Mouse (Mus musculus): ENCODE results near the gene Bri3. TPM values are rescaled to one million over a fixed set of nuclear protein-coding genes. Genes with fewer than 3 reads are reported as not detected.
A peak's percentile ranks its signal among the peaks of the same experiment; 100 is the strongest.

Gene Bri3
- 10 to 100 TPM; 33.8 to 35.6 TPM for total RNA-seq (2021)
- long read RNA-seq, experiment 1, transcript Bri3-201 (3 exons, 955 nt), result major isoform, 12 of 21 reads
- long read RNA-seq, experiment 1, partial matches to known transcripts, result 2 of 21 reads
- long read RNA-seq, experiment 1, other reads (novel, unspliced or antisense), result 7 of 21 reads
- long read RNA-seq, experiment 2, transcript Bri3-201 (3 exons, 955 nt), result major isoform, 8 of 14 reads
- long read RNA-seq, experiment 2, partial matches to known transcripts, result 4 of 14 reads
- long read RNA-seq, experiment 2, other reads (novel, unspliced or antisense), result 2 of 14 reads

GRCm38 (mm10) chr5:144243901-144244487, at the start of gene Bri3:
Bri3 (plus strand) TSS chr5:144244437.
- intact Hi-C loops (cut with DNase I), result no loop called here
- no peak for DNase-seq

GRCm38 (mm10) chr5:144195567-144195966, 48.7 kb upstream of the Bri3 start:
- DNase-seq, result no peak
- intact Hi-C loops (cut with DNase I), result no loop called here

DNA sequence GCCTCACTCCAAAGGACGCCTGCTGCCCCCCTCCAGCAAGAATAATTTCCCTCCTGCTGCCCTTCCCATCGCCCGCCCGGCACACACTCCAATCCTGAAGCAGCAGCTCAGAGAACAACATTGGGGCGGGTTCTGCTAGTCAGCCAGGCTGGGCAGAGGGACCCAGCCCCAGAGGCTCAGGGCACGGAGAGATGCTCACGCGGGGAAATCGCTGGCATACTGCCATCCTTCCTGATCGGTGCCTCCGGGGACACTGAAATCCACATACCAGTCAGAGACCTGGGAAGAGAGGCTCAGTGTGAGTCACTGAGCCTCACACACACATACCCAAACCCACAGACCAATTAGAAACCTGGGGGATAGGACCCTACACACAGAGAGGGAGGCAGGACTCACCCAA, 43.6 kb upstream of the Bri3 start:
- DNase-seq, result no peak

DNA sequence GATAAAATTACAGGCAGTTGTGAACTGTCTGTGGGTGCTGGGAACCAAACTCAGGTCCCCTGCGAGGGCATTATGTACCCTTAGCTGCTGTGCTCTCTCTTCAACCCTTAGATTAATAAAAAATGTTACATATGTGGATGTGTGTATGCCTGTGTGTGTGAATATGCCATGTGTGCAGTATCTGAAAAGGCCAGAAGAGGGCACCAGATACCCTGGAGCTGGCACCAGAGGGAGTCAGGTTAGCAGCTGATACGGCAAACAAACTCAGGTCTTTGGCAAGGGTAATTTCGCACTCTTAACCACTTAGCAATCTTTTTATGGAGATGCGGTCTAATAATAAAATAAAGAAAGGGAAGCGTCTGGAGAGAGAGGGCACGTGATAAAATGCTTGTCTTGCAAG, 41.8 kb upstream of the Bri3 start:
- intact Hi-C loops (cut with DNase I), result no loop called here
- no peak for DNase-seq

More for the DNA sequence above, 43.6 kb upstream of the Bri3 start:
- intact Hi-C loops (cut with DNase I), result no loop called here

- intact Hi-C loops (cut with DNase I), result no loop called here
- DNase-seq, result peak; percentile 37 to 49
These were observed 40.8 kb upstream of the Bri3 start for GRCm38 (mm10) chr5:144203398-144203959.

- intact Hi-C loops (cut with DNase I), result no loop called here
- no peak for DNase-seq
These were observed 39.9 kb upstream of the Bri3 start for GRCm38 (mm10) chr5:144204303-144204702.

GRCm38 (mm10) chr5:144204911-144205310, 39.3 kb upstream of the Bri3 start:
- intact Hi-C loops (cut with DNase I), result no loop called here
- DNase-seq, result no peak

DNA sequence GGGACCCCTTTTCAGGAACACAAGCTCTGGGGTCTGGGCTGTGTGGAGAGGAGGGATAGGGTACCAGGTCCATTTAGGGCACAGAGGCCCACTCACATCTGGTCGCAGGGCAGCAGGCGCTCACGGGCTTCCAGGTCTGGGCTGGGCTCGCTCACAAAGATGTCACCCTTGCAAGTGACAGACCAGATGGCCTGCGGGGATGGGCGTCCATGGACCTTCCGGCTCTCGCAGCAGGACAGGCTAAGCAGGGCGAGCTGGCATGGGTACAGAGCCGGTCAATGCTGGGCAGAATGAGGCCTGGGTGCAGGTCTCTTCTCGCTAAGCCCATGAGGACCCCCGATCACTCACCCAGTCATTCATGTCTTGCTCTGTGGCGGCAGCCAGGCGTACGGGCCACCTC, 38.2 kb upstream of the Bri3 start:
- DNase-seq, result no peak
- intact Hi-C loops (cut with DNase I), result no loop called here

GRCm38 (mm10) chr5:144207478-144207877, 36.8 kb upstream of the Bri3 start:
- DNase-seq, result no peak
- intact Hi-C loops (cut with DNase I), result no loop called here

GRCm38 (mm10) chr5:144214453-144214852, 29.8 kb upstream of the Bri3 start:
- DNase-seq, result no peak
- intact Hi-C loops (cut with DNase I), result loop anchor here (5.0 kb wide), 1 partner anchor 172 kb away; no protein-coding TSS in a partner anchor

DNA sequence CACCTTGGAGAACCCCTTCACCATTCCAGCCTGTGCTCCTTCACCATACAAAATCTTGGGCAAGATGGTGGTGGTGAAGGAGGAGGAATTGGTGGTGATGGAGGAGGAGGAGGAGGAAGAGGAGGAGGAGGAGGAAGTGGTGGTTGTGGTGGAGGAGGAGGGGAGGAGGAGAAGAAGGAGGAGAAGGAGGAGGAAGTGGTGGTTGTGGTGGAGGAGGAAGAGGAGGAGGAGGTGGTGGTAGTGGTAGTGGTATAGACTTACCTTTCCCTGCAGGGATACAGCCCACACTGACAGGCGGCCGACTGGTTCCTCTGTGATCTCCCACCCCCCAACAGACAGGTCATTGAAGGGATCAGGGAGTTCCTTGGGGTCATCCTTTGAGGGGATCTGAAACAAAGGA, 28.2 kb upstream of the Bri3 start:
- intact Hi-C loops (cut with DNase I), result no loop called here
- DNase-seq, result no peak

DNA sequence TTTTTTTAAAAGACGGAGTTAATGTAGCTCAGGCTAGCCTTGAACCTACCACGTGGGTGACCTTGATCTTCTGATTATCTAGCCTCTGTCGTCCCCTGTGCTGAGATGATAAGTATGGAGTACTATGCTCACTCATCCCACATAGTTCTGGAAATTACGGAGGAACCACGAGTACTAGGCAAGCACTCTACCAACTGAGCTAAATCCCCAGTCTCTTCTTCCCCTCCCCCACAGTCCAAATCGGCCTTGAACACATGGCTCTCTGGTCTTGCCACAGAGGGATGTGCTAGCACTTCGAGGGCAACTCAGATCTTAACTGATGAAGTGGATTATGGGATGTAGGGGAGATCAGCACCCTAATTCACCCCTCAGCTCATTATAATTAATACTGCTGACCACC, 26.2 kb upstream of the Bri3 start:
- intact Hi-C loops (cut with DNase I), result no loop called here
- no peak for DNase-seq

- intact Hi-C loops (cut with DNase I), result no loop called here
These were observed 24.9 kb upstream of the Bri3 start for GRCm38 (mm10) chr5:144219306-144219705.

DNA sequence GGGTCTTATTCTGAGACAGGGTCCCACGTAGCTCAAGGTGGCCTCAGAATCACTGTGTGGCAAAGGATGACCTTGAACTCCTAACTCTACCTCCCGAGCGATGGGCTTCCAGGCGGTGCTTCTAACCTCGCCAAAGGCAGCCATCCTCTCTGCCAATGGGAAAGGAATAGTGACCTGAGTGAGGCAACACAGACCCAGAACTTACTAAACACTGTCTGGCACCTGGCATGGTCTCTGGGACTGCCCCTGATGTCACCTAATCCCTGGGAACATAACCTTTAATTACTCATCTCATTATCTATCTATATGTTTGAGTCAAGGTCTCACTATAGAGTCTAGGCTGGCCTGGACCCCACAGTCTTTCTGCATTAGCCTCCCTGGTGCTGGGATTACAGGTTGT, 24.3 kb upstream of the Bri3 start:
- intact Hi-C loops (cut with DNase I), result loop anchor here (5.0 kb wide), 1 partner anchor 37 kb away; no protein-coding TSS in a partner anchor
- no peak for DNase-seq

More at GRCm38 (mm10) chr5:144219306-144219705, 24.9 kb upstream of the Bri3 start:
- DNase-seq, result no peak

- intact Hi-C loops (cut with DNase I), result loop anchor here (5.0 kb wide), 1 partner anchor 36 kb away; no protein-coding TSS in a partner anchor
- DNase-seq, result no peak
These were observed 22.9 kb upstream of the Bri3 start for GRCm38 (mm10) chr5:144221305-144221704.

- DNase-seq, result no peak
- intact Hi-C loops (cut with DNase I), result loop anchor here (5.0 kb wide), 1 partner anchor 34 kb away; no protein-coding TSS in a partner anchor
These were observed 21.3 kb upstream of the Bri3 start for GRCm38 (mm10) chr5:144222811-144223502.

DNA sequence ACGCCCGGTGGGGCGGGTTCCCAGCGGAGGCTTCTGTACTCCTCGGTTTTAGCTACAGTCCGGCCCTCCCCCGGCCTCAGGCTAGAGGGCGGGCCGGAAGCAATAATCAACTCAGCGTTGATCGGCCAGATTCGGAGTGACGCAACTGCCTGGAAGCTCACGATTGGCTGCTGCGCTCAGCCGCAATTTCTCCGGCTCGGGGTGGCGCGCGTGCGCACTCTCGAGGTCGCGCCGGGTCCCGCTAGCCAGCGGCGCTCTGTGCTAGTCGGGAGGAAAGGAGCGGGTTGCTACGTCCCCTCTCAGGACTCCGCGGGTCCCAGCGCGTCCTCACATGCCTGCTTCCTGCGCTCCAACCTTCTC, 20.8 kb upstream of the Bri3 start, which contains the start of gene Tecpr1:
Tecpr1 (minus strand) TSS at position 113 of the 360 bp plus-strand sequence.
- intact Hi-C loops (cut with DNase I), result loop anchor here (5.0 kb wide), 1 partner anchor 34 kb away; no protein-coding TSS in a partner anchor
- DNase-seq, result peak; percentile 90 to 91

DNA sequence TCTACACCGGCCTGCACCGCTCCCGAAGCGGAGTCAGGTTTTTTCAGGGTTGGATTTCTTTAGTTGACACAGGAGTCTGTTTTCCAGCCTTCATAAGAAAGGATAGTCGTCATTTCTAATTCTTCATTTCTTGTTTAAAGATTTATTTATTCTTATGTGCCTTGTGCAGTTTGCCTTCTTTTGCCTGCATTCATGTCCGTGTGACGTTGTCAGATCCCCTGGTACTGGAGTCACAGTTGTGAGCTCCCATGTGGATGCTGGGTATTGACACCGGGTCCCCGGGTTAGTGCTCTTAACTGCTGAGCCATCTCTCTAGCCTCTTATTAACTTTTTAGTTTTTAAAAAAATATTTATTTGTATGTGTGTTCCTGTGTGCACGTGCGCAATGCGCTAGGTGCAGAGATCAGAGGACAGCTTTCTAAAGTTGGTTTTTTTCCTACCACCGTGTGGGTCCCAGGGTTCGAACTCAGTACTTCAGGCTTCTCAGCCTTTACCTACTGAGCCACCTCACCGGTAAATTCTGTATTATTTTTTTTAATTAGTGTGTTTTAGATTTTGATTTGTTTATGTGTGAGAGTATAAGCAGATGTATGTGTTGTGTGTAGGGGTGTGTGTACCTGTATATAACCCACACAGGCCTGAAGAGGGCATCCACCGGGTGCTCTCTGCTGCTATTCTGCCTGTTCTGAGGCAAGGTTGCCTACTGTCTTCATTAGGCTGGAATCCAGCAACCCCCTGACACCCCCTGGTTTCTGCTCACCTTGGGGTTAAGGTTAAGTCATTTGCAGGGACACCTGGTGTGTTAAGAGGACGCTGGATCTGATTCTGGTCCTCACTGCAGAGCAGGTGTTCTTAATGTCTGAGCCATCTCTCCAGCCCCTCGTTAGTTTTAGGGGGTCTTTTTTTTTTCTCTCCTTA, 20.1 kb upstream of the Bri3 start:
- DNase-seq, result no peak
- intact Hi-C loops (cut with DNase I), result loop anchor here (5.0 kb wide), 1 partner anchor 33 kb away; no protein-coding TSS in a partner anchor

DNA sequence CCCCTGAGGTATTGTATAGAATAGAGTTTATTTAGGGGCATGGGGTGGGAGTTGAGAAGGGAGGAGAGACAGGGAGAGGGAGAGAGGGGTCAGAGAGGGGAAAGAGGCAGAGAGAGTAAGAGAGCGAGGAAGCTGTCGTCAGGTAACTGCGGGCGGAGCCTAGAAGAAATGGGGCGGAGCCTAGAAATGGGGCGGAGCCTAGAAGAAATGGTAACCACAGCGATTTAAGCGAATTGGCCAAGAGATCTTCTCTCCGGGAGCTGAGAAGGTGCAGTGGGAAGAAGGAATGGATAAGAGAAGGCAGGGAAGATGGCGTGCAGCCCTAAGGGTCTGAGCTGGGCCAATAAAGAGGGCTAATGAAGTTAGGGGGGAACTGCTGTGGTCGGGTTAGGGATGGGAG, 18.0 kb upstream of the Bri3 start:
- intact Hi-C loops (cut with DNase I), result no loop called here
- no peak for DNase-seq

- no peak for DNase-seq
- intact Hi-C loops (cut with DNase I), result no loop called here
These were observed 14.0 kb upstream of the Bri3 start for GRCm38 (mm10) chr5:144230216-144230615.
